Mouse (Mus musculus) testis, postnatal 10 days (tissue): ENCODE measurements around the gene Tpte.
"Not testable (repeated sequence)": the region's sequence is repeated elsewhere in the genome, so short reads cannot be mapped to it uniquely, and the experiment has no call there.

Source experiments
- DNase-seq: peaks from one replicate; pipeline ENCODE4 v3.0.0; 2021; ENCODE audit warnings: low spot score

The Tpte gene

GRCm38 (mm10) chr8:22282999-22283491 is at the start of gene Tpte:
Gene Tpte, plus strand, starts transcription at chr8:22283441.
- DNase-seq, result no peak

DNA sequence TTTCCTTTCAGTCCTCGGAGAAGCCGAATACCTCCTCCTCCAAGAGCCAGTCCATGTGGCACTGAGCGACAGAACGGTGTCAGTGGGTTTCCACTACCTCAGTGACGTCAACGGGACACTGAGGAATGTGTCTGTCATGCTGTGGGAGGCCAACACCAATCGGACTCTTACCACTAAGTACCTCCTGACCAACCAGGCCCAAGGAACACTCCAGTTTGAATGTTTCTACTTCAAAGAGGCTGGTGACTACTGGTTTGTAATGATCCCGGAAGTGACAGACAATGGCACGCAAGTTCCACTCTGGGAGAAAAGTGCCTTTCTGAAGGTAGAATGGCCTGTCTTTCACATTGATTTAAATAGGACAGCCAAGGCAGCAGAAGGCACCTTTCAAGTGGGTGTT is 40.3 kb upstream of the Tpte start:
- DNase-seq, result no peak

- DNase-seq, result no peak
These were observed 37.6 kb upstream of the Tpte start for GRCm38 (mm10) chr8:22245663-22246062.

DNA sequence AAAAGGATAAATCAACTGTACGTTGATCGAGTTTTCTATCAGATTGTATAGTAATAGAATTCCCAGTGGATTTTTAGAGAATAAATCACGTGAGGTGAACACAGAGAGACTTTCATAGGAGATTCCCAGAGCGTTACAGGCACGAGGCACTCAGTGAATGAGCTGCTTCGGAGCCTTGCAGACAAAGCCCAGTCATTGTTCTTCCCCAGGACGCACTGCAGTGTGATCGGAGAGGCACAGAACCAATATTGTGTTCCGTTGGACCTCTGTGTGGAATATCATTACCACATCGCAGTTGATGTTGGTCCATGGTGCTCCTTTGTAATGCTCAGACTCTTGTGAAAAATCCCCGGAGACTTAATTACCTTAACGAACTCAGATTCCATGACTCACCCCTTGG is 35.3 kb upstream of the Tpte start:
- DNase-seq, result no peak

DNA sequence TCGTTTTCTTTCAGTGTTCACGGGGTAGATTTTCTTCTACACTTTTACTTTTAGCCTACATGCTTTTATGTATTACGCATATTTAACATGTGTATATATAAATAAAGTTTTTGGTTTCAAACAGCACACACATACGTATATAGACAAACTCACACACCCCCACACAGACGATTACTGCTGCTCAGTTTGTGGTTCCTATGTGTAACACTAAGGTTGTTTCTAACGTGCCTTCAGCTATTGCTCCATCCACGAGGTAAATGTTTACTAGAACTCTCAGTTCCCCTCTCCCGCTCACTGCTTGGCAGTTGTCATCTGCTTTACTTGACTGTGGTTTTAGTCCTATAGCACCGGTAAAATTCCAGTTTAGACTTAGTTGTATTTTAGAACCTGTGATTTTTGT is 34.2 kb upstream of the Tpte start:
- DNase-seq, result no peak

DNA sequence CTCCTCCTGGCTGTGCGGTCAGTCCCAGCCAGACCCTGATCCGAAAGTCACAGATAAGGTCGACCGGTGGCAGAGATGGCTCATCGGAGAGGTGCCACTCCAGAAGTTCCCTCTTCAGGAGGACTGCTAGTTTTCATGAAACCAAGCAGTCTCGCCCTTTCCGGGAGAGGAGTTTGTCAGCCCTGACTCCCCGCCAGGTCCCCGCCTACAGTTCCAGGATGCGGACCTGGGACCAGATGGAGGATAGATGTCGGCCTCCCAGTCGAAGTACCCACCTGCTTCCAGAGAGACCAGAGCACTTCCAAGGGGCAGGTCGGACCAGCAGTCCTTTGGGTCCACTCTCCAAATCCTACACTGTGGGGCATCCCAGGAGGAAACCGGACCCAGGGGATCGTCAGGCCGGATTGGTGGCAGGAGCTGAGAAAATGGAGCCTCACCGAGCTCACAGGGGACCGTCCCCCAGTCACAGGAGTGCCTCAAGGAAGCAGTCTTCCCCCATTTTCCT is 24.2 kb upstream of the Tpte start:
- DNase-seq, result no peak

GRCm38 (mm10) chr8:22259531-22259930 is 23.7 kb upstream of the Tpte start:
- peak; percentile 51 for DNase-seq

DNA sequence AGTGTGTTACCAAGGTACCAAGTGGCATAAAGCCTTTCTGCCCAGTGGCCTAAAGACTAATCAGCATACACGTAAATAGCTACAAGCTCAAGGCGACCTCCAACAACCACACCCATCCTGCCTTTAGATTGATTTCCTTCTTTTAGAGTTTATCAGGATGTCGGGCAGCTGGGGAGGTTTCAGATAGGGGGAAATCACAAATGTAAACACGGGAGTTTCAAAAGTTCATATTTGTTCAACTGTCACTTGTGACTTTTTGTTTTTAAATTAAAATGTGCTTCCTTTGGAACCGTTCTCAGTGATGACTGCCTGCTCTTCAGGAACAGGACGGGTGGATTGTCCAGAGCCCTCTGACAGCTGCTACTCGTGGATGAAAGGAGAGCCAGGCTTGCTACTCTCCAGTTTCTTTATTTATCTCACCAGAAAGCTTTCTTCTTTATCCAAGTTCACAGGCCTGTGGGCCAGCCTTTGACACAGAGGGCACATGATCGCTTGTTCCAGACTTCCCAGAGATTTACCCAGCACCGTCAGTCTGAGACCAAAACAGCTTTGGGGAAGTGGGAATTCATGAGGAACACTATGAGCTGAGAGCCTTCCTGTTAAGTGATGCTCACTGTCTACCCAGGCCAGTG is 23.0 kb upstream of the Tpte start:
- DNase-seq, result no peak

GRCm38 (mm10) chr8:22262267-22262666 is 21.0 kb upstream of the Tpte start:
- DNase-seq, result no peak

- DNase-seq, result no peak
These were observed 18.9 kb upstream of the Tpte start for GRCm38 (mm10) chr8:22264292-22264691.

DNA sequence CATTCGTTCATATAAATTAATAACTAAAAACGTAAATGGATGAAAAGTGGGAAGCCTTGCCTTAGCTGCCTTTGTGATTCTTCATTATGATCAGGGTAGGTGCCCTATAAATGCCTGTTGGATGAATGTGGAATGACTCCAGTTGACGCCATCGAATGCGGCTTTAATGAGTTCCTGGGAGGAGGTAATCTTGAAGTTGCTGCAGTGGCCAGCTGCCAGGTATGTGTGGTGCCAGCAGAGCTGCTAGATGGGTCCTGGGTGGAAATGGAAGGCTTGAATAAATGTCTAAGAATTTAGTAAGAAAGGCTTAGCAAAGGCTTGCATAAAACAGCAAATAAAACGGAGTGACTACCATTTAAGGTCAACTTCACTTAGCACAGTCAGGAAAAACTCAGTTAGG is 18.5 kb upstream of the Tpte start:
- no peak for DNase-seq

DNA sequence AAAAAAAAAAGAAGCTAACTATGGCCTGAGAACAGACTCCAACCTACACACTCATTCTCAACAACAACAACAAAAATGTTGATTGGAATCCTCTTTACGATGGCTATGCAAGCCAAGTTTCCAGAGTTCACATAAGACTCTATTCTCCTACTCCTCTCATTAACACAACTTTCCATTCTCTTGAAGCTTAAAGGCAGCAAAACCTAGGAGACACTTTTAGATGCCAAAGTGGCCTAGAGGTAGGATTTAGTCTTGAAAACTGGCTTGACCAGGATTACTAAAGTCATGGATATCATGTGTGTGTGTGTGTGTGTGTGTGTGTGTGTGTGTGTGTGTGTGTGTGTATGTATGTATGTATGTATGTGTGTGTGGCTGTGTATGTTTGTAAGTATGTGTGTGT is 18.0 kb upstream of the Tpte start:
- no peak for DNase-seq

DNA sequence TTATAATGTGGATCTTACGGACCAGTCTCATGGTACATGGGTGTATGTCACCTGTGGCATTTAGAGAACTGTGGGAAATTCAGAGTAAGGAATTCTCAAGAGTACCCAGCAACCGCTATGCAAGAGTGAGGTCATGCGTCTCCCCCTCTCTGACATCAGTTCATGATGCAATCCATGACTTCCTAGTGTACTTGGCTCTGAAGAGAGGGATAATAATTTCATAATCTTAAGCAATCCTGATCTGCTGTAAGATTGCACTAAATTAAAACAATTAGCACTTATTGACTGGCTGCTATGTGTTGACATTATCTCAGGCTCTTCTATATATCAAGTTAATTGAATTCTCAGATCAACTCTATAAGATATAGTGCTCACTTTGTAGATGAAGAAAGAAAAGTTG is 16.4 kb upstream of the Tpte start:
- DNase-seq, result no peak

- no peak for DNase-seq
These were observed 10.1 kb upstream of the Tpte start for GRCm38 (mm10) chr8:22273142-22273541.

- no peak for DNase-seq
These were observed 8.6 kb upstream of the Tpte start for GRCm38 (mm10) chr8:22274641-22275040.

DNA sequence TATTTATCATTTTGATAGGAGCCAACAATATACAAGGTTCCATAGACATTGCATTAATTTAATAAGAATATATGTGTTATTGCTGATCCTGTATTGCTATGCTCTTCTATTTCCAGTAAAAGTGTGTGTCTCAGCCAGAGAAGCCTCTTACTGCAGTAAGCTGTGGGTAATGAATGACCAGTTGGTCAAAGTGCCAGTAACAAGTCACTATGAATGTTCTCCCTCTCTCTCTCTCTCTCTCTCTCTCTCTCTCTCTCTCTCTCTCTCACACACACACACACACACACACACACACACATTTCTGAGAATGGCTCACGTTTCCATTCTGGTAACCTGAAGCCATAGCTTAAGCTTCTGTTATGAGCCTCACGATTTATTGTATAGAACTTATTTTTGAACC is 19.1 kb downstream of the Tpte start:
- DNase-seq, result no peak

- DNase-seq, result no peak
These were observed 19.7 kb downstream of the Tpte start for GRCm38 (mm10) chr8:22302896-22303306.

- DNase-seq, result not testable (repeated sequence)
These were observed 20.8 kb downstream of the Tpte start for GRCm38 (mm10) chr8:22304045-22304444.

DNA sequence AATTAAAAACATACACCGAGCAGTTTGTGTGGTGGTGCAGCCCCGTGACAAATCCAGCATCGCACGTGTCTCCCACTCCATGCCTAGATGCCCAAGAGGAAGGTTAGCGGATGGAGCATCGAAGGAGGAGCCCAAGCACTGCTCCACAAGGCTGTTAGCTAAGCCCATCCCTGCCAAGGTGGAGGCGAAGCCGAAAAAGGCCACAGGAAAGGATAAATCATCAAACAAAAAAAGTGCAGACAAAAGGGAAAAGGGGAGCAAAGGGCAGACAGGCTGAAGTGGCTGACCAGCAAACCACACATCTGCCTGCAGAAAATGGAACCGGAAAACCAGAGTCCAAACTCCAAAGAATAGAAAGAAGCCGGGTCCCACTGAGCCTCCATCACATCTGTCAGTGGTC is 23.8 kb downstream of the Tpte start:
- DNase-seq, result no peak

DNA sequence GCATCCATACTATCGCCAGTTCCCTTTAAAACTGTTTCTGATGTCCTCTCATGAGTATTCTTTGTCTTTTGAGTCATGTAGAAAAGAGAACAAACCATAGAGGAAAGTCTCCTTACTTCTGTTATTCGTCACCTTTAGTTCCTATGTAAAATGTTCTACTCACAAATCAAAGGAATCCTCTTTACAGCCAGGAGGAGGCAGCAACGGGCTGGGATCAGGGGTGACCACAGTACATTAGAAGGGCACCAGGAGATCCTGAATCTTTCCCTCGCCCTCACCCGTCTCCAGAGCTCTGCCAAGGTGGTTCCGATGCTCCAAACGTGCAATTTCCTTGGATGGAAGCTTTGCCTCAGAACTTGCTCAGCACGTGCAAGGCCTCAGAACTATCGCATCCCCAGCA is 28.2 kb downstream of the Tpte start:
- no peak for DNase-seq

GRCm38 (mm10) chr8:22335426-22335825 is 52.2 kb downstream of the Tpte start:
- no peak for DNase-seq

- DNase-seq, result no peak
These were observed 76.1 kb downstream of the Tpte start for GRCm38 (mm10) chr8:22359359-22359758.

- DNase-seq, result no peak
These were observed 76.6 kb downstream of the Tpte start for GRCm38 (mm10) chr8:22359882-22360281.

GRCm38 (mm10) chr8:22376311-22376710 is 93.1 kb downstream of the Tpte start:
- no peak for DNase-seq
